Mouse (Mus musculus): ENCODE results near the gene Dnttip1. TPM values are rescaled to one million over a fixed set of nuclear protein-coding genes. Genes with fewer than 3 reads are reported as not detected.
A peak's percentile ranks its signal among the peaks of the same experiment; 100 is the strongest.

Gene Dnttip1
- total RNA-seq, 1 experiment from 2014 or later: 18.2 TPM

- no peak for ATAC-seq (replicated peaks; ENCODE audit: insufficient number of reproducible peaks, low FRiP score, low TSS enrichment, poor library complexity, severe bottlenecking)
Observed at GRCm38 (mm10) chr2:164776801-164777200, 31.0 kb downstream of the Dnttip1 start.

GRCm38 (mm10) chr2:164777246-164778014 is 31.6 kb downstream of the Dnttip1 start:
- no peak for ATAC-seq (replicated peaks; ENCODE audit: insufficient number of reproducible peaks, low FRiP score, low TSS enrichment, poor library complexity, severe bottlenecking)

- ATAC-seq (replicated peaks; ENCODE audit: insufficient number of reproducible peaks, low FRiP score, low TSS enrichment, poor library complexity, severe bottlenecking): no peak
Observed at GRCm38 (mm10) chr2:164778015-164778287, 32.2 kb downstream of the Dnttip1 start.

GRCm38 (mm10) chr2:164778809-164779208 is 33.0 kb downstream of the Dnttip1 start:
- no peak for ATAC-seq (replicated peaks; ENCODE audit: insufficient number of reproducible peaks, low FRiP score, low TSS enrichment, poor library complexity, severe bottlenecking)

- no peak for ATAC-seq (replicated peaks; ENCODE audit: insufficient number of reproducible peaks, low FRiP score, low TSS enrichment, poor library complexity, severe bottlenecking)
Observed at GRCm38 (mm10) chr2:164779481-164780086, 33.8 kb downstream of the Dnttip1 start, which contains the start of gene Tnnc2. Gene Tnnc2, minus strand, starts transcription at chr2:164779967.

- no peak for ATAC-seq (replicated peaks; ENCODE audit: insufficient number of reproducible peaks, low FRiP score, low TSS enrichment, poor library complexity, severe bottlenecking)
Observed at GRCm38 (mm10) chr2:164781876-164782275, 36.1 kb downstream of the Dnttip1 start.

- no peak for ATAC-seq (replicated peaks; ENCODE audit: insufficient number of reproducible peaks, low FRiP score, low TSS enrichment, poor library complexity, severe bottlenecking)
Observed at GRCm38 (mm10) chr2:164783926-164784581, 38.3 kb downstream of the Dnttip1 start.

GRCm38 (mm10) chr2:164784869-164785420 is 39.2 kb downstream of the Dnttip1 start:
- ATAC-seq (replicated peaks; ENCODE audit: insufficient number of reproducible peaks, low FRiP score, low TSS enrichment, poor library complexity, severe bottlenecking): no peak

- peak; percentile 27 for ATAC-seq (replicated peaks; ENCODE audit: insufficient number of reproducible peaks, low FRiP score, low TSS enrichment, poor library complexity, severe bottlenecking)
Observed at GRCm38 (mm10) chr2:164785481-164786387, 40.0 kb downstream of the Dnttip1 start, which contains the start of gene Snx21. Gene Snx21, plus strand, starts transcription at chr2:164785823.

- ATAC-seq (replicated peaks; ENCODE audit: insufficient number of reproducible peaks, low FRiP score, low TSS enrichment, poor library complexity, severe bottlenecking): no peak
Observed at GRCm38 (mm10) chr2:164786388-164786885, 40.7 kb downstream of the Dnttip1 start.

GRCm38 (mm10) chr2:164787032-164787431 is 41.2 kb downstream of the Dnttip1 start:
- ATAC-seq (replicated peaks; ENCODE audit: insufficient number of reproducible peaks, low FRiP score, low TSS enrichment, poor library complexity, severe bottlenecking): peak; percentile 11; the same call in 1 of the 2 replicates

- ATAC-seq (replicated peaks; ENCODE audit: insufficient number of reproducible peaks, low FRiP score, low TSS enrichment, poor library complexity, severe bottlenecking): no peak
Observed at GRCm38 (mm10) chr2:164787779-164788178, 42.0 kb downstream of the Dnttip1 start.

- no peak for ATAC-seq (replicated peaks; ENCODE audit: insufficient number of reproducible peaks, low FRiP score, low TSS enrichment, poor library complexity, severe bottlenecking)
Observed at GRCm38 (mm10) chr2:164788411-164788810, 42.6 kb downstream of the Dnttip1 start.

GRCm38 (mm10) chr2:164790451-164790850 is 44.7 kb downstream of the Dnttip1 start:
- ATAC-seq (replicated peaks; ENCODE audit: insufficient number of reproducible peaks, low FRiP score, low TSS enrichment, poor library complexity, severe bottlenecking): no peak

GRCm38 (mm10) chr2:164791841-164792261 is 46.1 kb downstream of the Dnttip1 start:
- no peak for ATAC-seq (replicated peaks; ENCODE audit: insufficient number of reproducible peaks, low FRiP score, low TSS enrichment, poor library complexity, severe bottlenecking)

- no peak for ATAC-seq (replicated peaks; ENCODE audit: insufficient number of reproducible peaks, low FRiP score, low TSS enrichment, poor library complexity, severe bottlenecking)
Observed at GRCm38 (mm10) chr2:164792400-164793190, 46.8 kb downstream of the Dnttip1 start.

GRCm38 (mm10) chr2:164793236-164793635 is 47.5 kb downstream of the Dnttip1 start:
- ATAC-seq (replicated peaks; ENCODE audit: insufficient number of reproducible peaks, low FRiP score, low TSS enrichment, poor library complexity, severe bottlenecking): no peak

GRCm38 (mm10) chr2:164793772-164794171 is 48.0 kb downstream of the Dnttip1 start:
- no peak for ATAC-seq (replicated peaks; ENCODE audit: insufficient number of reproducible peaks, low FRiP score, low TSS enrichment, poor library complexity, severe bottlenecking)
